Mouse (Mus musculus) olfactory bulb, adult 2 months (tissue): Measurements from ENCODE around the gene Nudcd3.

ENCODE experiments used
- CTCF ChIP-seq: fragments of 200-500 bp; IDR thresholded peaks from 2 replicates; pipeline ENCODE4 v1.5.1; 2012; ENCODE audit warnings: low read depth, mild to moderate bottlenecking, low read length, moderate library complexity; ENCODE audit not compliant: insufficient read depth
- POLR2A ChIP-seq: fragments of 200-500 bp; IDR thresholded peaks from 2 replicates; pipeline ENCODE4 v1.6.1; 2012; ENCODE audit warnings: mild to moderate bottlenecking, low read depth, low read length, moderate library complexity; ENCODE audit not compliant: insufficient read depth

DNA sequence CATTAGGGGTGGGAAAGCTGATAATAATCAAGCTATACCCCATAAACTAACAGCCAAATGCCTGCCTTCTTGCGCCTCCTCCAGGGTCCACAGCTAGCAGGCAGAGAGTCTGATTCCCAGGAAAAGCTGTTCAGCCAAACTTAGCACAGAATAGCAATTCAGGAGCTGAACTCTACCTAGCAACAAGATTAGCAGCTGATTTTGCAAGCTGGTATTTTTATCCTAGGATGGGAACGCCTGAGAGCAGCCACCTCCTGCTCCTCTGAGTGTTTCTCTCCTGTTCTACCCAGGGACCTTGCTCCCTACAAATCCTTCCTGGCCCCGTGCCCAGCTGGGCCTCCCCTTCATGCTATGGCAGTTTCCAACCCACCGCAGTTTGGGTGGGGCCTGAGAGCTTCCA, 113.2 kb downstream of the Nudcd3 start:
- TF ChIP-seq CTCF (no peak), POLR2A (no peak)
